Mouse (Mus musculus): Measurements from ENCODE around the gene Rtn4rl2. TPM values are rescaled to one million over a fixed set of nuclear protein-coding genes. Genes with fewer than 3 reads are reported as not detected.

The Rtn4rl2 gene
- polyA plus RNA-seq, 1 experiment = 0.18 TPM

- Histone ChIP-seq H3K27me3 (ENCODE audit: control insufficient read depth, insufficient read depth, insufficient read length) (peaks cover 51% of the 10 kb centered on the region), H3K36me3 (ENCODE audit: control insufficient read depth, insufficient read depth) (no peaks in the 10 kb centered on the region), H3ac (ENCODE audit: control insufficient read depth, insufficient read length, low read depth) (no peak overlapping the region), H3K79me3 (ENCODE audit: low read depth) (no peaks in the 10 kb centered on the region), H3K4me3 (ENCODE audit: insufficient read depth, poor library complexity, severe bottlenecking) (no peak overlapping the region), H3K79me2 (ENCODE audit: control insufficient read depth, insufficient read depth) (no peaks in the 10 kb centered on the region)
- TF ChIP-seq FOSL1 (IDR thresholded peaks at IDR 0.05; ENCODE audit: insufficient read depth, low read length, poor library complexity, severe bottlenecking) (no peak), MYOG (IDR thresholded peaks at IDR 0.05; ENCODE audit: control insufficient read depth, extremely low read depth, insufficient read length) (no peak), CEBPB (IDR thresholded peaks at IDR 0.05; ENCODE audit: low read depth) (no peak), USF1 (IDR thresholded peaks at IDR 0.05; ENCODE audit: low read depth) (no peak), CTCF (IDR thresholded peaks at IDR 0.05; ENCODE audit: control insufficient read depth, insufficient read depth, insufficient read length) (no peak), MYOD1 (IDR thresholded peaks at IDR 0.05; ENCODE audit: control insufficient read depth, insufficient read length, low read depth) (no peak), MAX (IDR thresholded peaks at IDR 0.05) (no peak)
Observed at GRCm38 (mm10) chr2:84872105-84872716, 14.3 kb downstream of the Rtn4rl2 start.

GRCm38 (mm10) chr2:84870623-84871160, 15.8 kb downstream of the Rtn4rl2 start:
- TF ChIP-seq CEBPB (IDR thresholded peaks at IDR 0.05; ENCODE audit: low read depth) = no peak
- TF ChIP-seq MAX (IDR thresholded peaks at IDR 0.05) = no peak
- no peak for TF ChIP-seq FOSL1 (IDR thresholded peaks at IDR 0.05; ENCODE audit: insufficient read depth, low read length, poor library complexity, severe bottlenecking)
- no peak for TF ChIP-seq MYOG (IDR thresholded peaks at IDR 0.05; ENCODE audit: control insufficient read depth, extremely low read depth, insufficient read length)
- no peak for TF ChIP-seq USF1 (IDR thresholded peaks at IDR 0.05; ENCODE audit: low read depth)
- TF ChIP-seq MYOD1 (IDR thresholded peaks at IDR 0.05; ENCODE audit: control insufficient read depth, insufficient read length, low read depth) = no peak
- TF ChIP-seq CTCF (IDR thresholded peaks at IDR 0.05; ENCODE audit: control insufficient read depth, insufficient read depth, insufficient read length) = no peak
- no peak overlapping the region for H3ac ChIP-seq (ENCODE audit: control insufficient read depth, insufficient read length, low read depth)
- H3K27me3 ChIP-seq (ENCODE audit: control insufficient read depth, insufficient read depth, insufficient read length) = peaks cover 36% of the 10 kb centered on the region

GRCm38 (mm10) chr2:84868977-84869376, 17.5 kb downstream of the Rtn4rl2 start:
- Histone ChIP-seq H3K27me3 (ENCODE audit: control insufficient read depth, insufficient read depth, insufficient read length) (peaks cover 24% of the 10 kb centered on the region), H3K4me3 (ENCODE audit: insufficient read depth, poor library complexity, severe bottlenecking) (no peak overlapping the region), H3K36me3 (ENCODE audit: control insufficient read depth, insufficient read depth) (no peaks in the 10 kb centered on the region), H3ac (ENCODE audit: control insufficient read depth, insufficient read length, low read depth) (no peak overlapping the region), H3K79me2 (ENCODE audit: control insufficient read depth, insufficient read depth) (no peaks in the 10 kb centered on the region), H3K79me3 (ENCODE audit: low read depth) (no peaks in the 10 kb centered on the region)
- no peak for TF ChIP-seq FOSL1 (IDR thresholded peaks at IDR 0.05; ENCODE audit: insufficient read depth, low read length, poor library complexity, severe bottlenecking)
- no peak for TF ChIP-seq MAX (IDR thresholded peaks at IDR 0.05)
- no peak for TF ChIP-seq USF1 (IDR thresholded peaks at IDR 0.05; ENCODE audit: low read depth)
- no peak for TF ChIP-seq MYOD1 (IDR thresholded peaks at IDR 0.05; ENCODE audit: control insufficient read depth, insufficient read length, low read depth)
- TF ChIP-seq CTCF (IDR thresholded peaks at IDR 0.05; ENCODE audit: control insufficient read depth, insufficient read depth, insufficient read length) = no peak
- TF ChIP-seq MYOG (IDR thresholded peaks at IDR 0.05; ENCODE audit: control insufficient read depth, extremely low read depth, insufficient read length) = no peak
- no peak for TF ChIP-seq CEBPB (IDR thresholded peaks at IDR 0.05; ENCODE audit: low read depth)

More at GRCm38 (mm10) chr2:84870623-84871160, 15.8 kb downstream of the Rtn4rl2 start:
- Histone ChIP-seq H3K79me2 (ENCODE audit: control insufficient read depth, insufficient read depth) (no peaks in the 10 kb centered on the region), H3K4me3 (ENCODE audit: insufficient read depth, poor library complexity, severe bottlenecking) (no peak overlapping the region), H3K79me3 (ENCODE audit: low read depth) (no peaks in the 10 kb centered on the region), H3K36me3 (ENCODE audit: control insufficient read depth, insufficient read depth) (no peaks in the 10 kb centered on the region)

- TF ChIP-seq CTCF (IDR thresholded peaks at IDR 0.05; ENCODE audit: control insufficient read depth, insufficient read depth, insufficient read length) (peak; percentile 59), MYOG (IDR thresholded peaks at IDR 0.05; ENCODE audit: control insufficient read depth, extremely low read depth, insufficient read length) (no peak), USF1 (IDR thresholded peaks at IDR 0.05; ENCODE audit: low read depth) (no peak), MYOD1 (IDR thresholded peaks at IDR 0.05; ENCODE audit: control insufficient read depth, insufficient read length, low read depth) (no peak), MAX (IDR thresholded peaks at IDR 0.05) (no peak), FOSL1 (IDR thresholded peaks at IDR 0.05; ENCODE audit: insufficient read depth, low read length, poor library complexity, severe bottlenecking) (no peak)
- no peaks in the 10 kb centered on the region for H3K79me3 ChIP-seq (ENCODE audit: low read depth)
- H3K27me3 ChIP-seq (ENCODE audit: control insufficient read depth, insufficient read depth, insufficient read length) = peaks cover 22% of the 10 kb centered on the region
- no peaks in the 10 kb centered on the region for H3K36me3 ChIP-seq (ENCODE audit: control insufficient read depth, insufficient read depth)
- no peak overlapping the region for H3ac ChIP-seq (ENCODE audit: control insufficient read depth, insufficient read length, low read depth)
- no peak overlapping the region for H3K4me3 ChIP-seq (ENCODE audit: insufficient read depth, poor library complexity, severe bottlenecking)
- no peaks in the 10 kb centered on the region for H3K79me2 ChIP-seq (ENCODE audit: control insufficient read depth, insufficient read depth)
Observed at GRCm38 (mm10) chr2:84868521-84868943, 18.0 kb downstream of the Rtn4rl2 start.

- TF ChIP-seq CEBPB (IDR thresholded peaks at IDR 0.05; ENCODE audit: low read depth) (no peak), CTCF (IDR thresholded peaks at IDR 0.05; ENCODE audit: control insufficient read depth, insufficient read depth, insufficient read length) (peak; percentile 88)
- H3K79me3 ChIP-seq (ENCODE audit: low read depth) = no peaks in the 10 kb centered on the region
- H3K79me2 ChIP-seq (ENCODE audit: control insufficient read depth, insufficient read depth) = no peaks in the 10 kb centered on the region
- H3K36me3 ChIP-seq (ENCODE audit: control insufficient read depth, insufficient read depth) = no peaks in the 10 kb centered on the region
- no peak overlapping the region for H3ac ChIP-seq (ENCODE audit: control insufficient read depth, insufficient read length, low read depth)
- no peaks in the 10 kb centered on the region for H3K27me3 ChIP-seq (ENCODE audit: control insufficient read depth, insufficient read depth, insufficient read length)
- no peak overlapping the region for H3K4me3 ChIP-seq (ENCODE audit: insufficient read depth, poor library complexity, severe bottlenecking)
Observed at GRCm38 (mm10) chr2:84865616-84866571, 20.6 kb downstream of the Rtn4rl2 start.

Data from C2C12 (cell line).